Mouse (Mus musculus) hindbrain, postnatal 0 days (tissue): ENCODE data around the gene A730009L09Rik. TPM values are rescaled to one million over a fixed set of nuclear protein-coding genes. Genes with fewer than 3 reads are reported as not detected.
A peak's percentile ranks its signal among the peaks of the same experiment; 100 is the strongest.

ENCODE experiments used
- ATAC-seq: fragments of 200-750 bp; cut with Nextera tagmentation; 2 replicates; pipeline ENCODE4 v1.8.0; 2017; ENCODE audit warnings: mild to moderate bottlenecking, moderate TSS enrichment, moderate library complexity
- DNase-seq: peaks from one replicate; pipeline ENCODE4 v3.0.0-alpha.2; 2015; ENCODE audit warnings: low spot score
- H3K27ac ChIP-seq: fragments of 300-500 bp; sonication (generic); 2 replicates; pipeline ENCODE4 v1.5.1; 2014; ENCODE audit warnings: mild to moderate bottlenecking
- H3K27me3 ChIP-seq: fragments of 300-500 bp; sonication (generic); 2 replicates; pipeline ENCODE4 v1.6.1; 2014; ENCODE audit warnings: low read length, mixed read lengths; ENCODE audit not compliant: insufficient read depth
- H3K36me3 ChIP-seq: fragments of 300-500 bp; sonication (generic); 2 replicates; pipeline ENCODE4 v1.6.1; 2014; ENCODE audit warnings: low read length, mixed read lengths; ENCODE audit not compliant: insufficient read depth
- H3K4me1 ChIP-seq: fragments of 300-500 bp; sonication (generic); 2 replicates; pipeline ENCODE4 v1.6.1; 2014; ENCODE audit warnings: antibody characterized with exemption, low read length, mixed read lengths; ENCODE audit not compliant: insufficient read depth
- H3K4me2 ChIP-seq: fragments of 300-500 bp; sonication (generic); 2 replicates; pipeline ENCODE4 v1.6.1; 2014; ENCODE audit warnings: low read depth, mild to moderate bottlenecking, low read length, moderate library complexity, mixed read lengths
- H3K4me3 ChIP-seq: fragments of 300-500 bp; sonication (generic); 2 replicates; pipeline ENCODE4 v1.5.1; 2014; ENCODE audit warnings: low read length
- H3K9ac ChIP-seq: fragments of 300-500 bp; sonication (generic); replicated peaks from 2 replicates; pipeline ENCODE4 v1.6.1; 2014; ENCODE audit warnings: mild to moderate bottlenecking, low read length, moderate library complexity, mixed read lengths
- H3K9me3 ChIP-seq: fragments of 300-500 bp; sonication (generic); 2 replicates; pipeline ENCODE4 v1.6.1; 2016; ENCODE audit warnings: low read length, mixed read lengths
- CTCF ChIP-seq: IDR thresholded peaks from 2 replicates; pipeline ENCODE4 v1.5.1; 2016; ENCODE audit warnings: antibody characterized with exemption, control low read depth, low read depth
- WGBS: fragments of 180-500 bp; shearing (Covaris S2); extraction: QIAGEN DNeasy Blood & Tissue Kit; methylation state at CpG from one replicate; pipeline ENCODE4 v1.1.7; 2014; 5-methylcytosine and 5-hydroxymethylcytosine counted together
- polyA plus RNA-seq: library from polyadenylated mRNA; unstranded; fragments of >200 nt; fragmentation: Nextera tagmentation; extraction: Ambion mirVana; gene quantifications from 2 replicates; pipeline ENCODE4 v1.2.1, GENCODE M21; 2015
- total RNA-seq: library from RNA; depleted of rRNA; stranded (reverse); fragments of >200 nt; gene quantifications from 2 replicates; pipeline ENCODE4 v1.2.3, GENCODE M21; 2014

The A730009L09Rik gene
- total and polyA plus RNA-seq, 2 experiments from 2014 or later = 0.50 to 0.68 TPM

DNA sequence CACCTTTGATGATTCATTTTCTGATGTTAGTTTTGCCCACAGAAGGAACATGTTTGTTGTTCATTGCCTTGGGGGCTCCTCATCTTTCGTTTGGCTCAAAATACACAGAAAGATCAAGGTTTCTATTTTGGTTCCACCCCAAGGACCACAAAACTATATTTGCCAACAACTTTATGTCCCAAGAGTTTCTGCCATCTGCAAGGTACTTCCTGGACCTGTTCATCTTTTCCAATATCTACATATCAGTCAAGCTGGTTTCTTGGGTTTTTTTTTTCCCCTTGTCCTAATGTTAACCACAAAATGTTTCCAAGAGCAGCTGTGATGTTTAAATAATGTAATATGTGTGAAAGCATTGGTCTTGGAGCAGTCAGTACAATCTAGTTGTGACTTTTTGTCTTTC is 37.4 kb upstream of the A730009L09Rik start:
- Histone ChIP-seq H3K4me1 (no peaks in the 10 kb centered on the region), H3K4me3 (no peak overlapping the region), H3K9me3 (no peaks in the 10 kb centered on the region), H3K27me3 (no peaks in the 10 kb centered on the region), H3K27ac (no peak overlapping the region), H3K36me3 (no peaks in the 10 kb centered on the region), H3K4me2 (no peak overlapping the region), H3K9ac (no peak overlapping the region)
- TF ChIP-seq CTCF = no peak
- DNase-seq = no peak
- 80% methylated on average over 1 of the region's 1 CpGs for WGBS
- no peak for ATAC-seq

DNA sequence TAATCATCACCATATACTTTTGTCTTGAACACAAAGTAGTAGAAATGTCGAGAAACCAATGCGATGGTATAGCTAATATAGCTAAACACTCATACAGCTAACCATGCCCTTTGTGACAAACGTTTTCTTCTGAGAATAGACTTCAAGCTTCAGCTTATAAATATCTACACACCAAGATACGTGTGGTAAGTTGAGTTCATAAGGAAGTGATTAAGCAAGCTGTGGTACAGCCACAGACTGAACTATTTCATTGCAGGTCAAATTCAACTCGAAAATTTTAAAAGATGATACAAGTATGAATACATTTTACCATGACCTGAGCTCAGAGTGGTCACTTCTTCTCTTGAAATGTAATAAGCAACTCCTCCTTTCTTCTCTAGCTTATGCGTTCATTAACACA is 37.0 kb upstream of the A730009L09Rik start:
- 86% methylated on average over 6 of the region's 6 CpGs for WGBS
- no peak overlapping the region for H3K9ac ChIP-seq
- ATAC-seq = no peak
- no peaks in the 10 kb centered on the region for H3K9me3 ChIP-seq
- DNase-seq = no peak
- no peak for TF ChIP-seq CTCF
- no peak overlapping the region for H3K4me3 ChIP-seq
- H3K4me1 ChIP-seq = no peaks in the 10 kb centered on the region
- H3K27me3 ChIP-seq = no peaks in the 10 kb centered on the region
- no peak overlapping the region for H3K27ac ChIP-seq
- H3K4me2 ChIP-seq = no peak overlapping the region
- no peaks in the 10 kb centered on the region for H3K36me3 ChIP-seq

DNA sequence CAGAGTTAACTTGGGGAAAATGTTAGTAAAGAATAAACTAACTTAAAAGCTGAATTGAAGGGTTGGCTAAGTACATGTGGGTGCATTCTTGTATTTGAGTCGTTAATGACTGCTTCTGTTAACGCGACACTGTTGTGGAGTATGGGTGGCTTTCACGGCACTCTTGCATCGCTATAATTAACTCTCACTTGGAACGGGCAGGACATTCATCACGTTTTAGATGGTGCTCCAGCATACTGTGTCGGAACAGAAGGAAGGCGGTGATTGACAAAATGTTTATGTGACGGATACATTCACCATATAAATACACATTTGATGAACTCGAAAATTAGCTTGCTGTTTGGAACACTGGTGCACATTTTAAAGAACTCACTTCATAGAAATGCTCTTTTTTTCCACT is 29.0 kb upstream of the A730009L09Rik start:
- ATAC-seq (no peak), DNase-seq (no peak)
- Histone ChIP-seq H3K27ac (no peak overlapping the region), H3K4me1 (no peaks in the 10 kb centered on the region), H3K9me3 (no peaks in the 10 kb centered on the region), H3K4me2 (no peak overlapping the region), H3K36me3 (no peaks in the 10 kb centered on the region), H3K27me3 (no peaks in the 10 kb centered on the region), H3K9ac (no peak overlapping the region), H3K4me3 (no peak overlapping the region)
- WGBS = 84% methylated on average over 11 of the region's 11 CpGs
- TF ChIP-seq CTCF = no peak

DNA sequence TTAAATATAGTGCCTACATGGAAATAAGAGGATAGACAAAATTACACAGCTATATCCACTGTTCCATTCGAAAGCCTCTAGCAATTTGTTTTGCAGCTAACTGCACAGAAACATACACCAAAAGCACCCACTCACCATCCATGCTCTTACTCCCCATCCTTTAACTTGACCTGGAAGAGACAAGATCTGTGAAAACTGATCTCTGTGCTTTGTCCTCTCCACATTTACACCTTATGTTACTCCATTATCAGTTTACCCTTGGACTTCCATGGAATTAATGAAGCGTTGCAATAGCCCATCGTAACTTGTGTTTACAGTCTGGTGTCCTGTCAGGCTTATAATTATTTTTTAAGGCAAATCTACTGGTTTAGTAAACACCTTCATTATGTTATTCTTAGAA is 20.1 kb upstream of the A730009L09Rik start:
- no peaks in the 10 kb centered on the region for H3K9me3 ChIP-seq
- DNase-seq = no peak
- no peak overlapping the region for H3K27ac ChIP-seq
- no peak overlapping the region for H3K4me3 ChIP-seq
- no peak for ATAC-seq
- no peak overlapping the region for H3K9ac ChIP-seq
- H3K4me2 ChIP-seq = no peak overlapping the region
- H3K27me3 ChIP-seq = no peaks in the 10 kb centered on the region
- 74% methylated on average over 3 of the region's 3 CpGs for WGBS
- H3K4me1 ChIP-seq = no peaks in the 10 kb centered on the region
- TF ChIP-seq CTCF = no peak
- H3K36me3 ChIP-seq = no peaks in the 10 kb centered on the region

DNA sequence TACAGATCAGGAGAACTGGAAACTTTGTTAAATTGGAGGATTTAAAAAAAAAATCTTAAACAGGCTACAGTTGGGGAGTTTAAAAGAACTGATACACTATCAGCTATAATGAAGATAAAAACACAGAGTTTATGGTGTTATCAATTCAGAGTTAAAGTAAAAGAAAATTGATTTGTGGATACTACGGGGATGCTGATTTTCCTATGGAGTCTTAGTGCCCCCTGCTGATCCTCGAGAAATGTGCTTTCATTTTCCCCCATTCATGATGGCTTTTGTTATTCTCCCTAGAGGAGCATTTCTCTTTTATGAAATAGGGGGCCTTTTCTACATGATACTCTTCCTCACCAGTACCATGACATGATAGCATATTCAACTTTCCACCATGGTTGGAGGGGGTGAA is 19.5 kb upstream of the A730009L09Rik start:
- peak; percentile 75 for DNase-seq

DNA sequence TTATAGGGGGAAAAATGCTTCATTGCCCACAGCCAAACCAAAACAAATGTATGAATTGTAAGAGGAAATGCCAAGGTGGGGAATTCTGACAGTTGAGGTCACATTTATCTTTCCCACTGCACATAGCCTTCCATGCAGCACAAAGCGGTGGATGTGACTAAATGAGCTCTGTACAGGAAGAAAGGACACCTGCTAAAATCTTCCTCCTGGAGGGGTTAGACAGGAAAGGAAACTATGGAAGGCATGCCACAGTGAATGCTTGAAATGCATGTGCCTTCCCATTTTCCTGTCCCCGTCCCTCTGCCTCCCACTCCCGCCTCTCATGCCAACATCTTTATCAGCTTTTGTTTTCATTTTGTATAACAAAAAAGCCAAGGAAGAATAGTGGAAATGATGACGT is 7.2 kb upstream of the A730009L09Rik start:
- H3K9ac ChIP-seq = no peak overlapping the region
- H3K4me3 ChIP-seq = no peak overlapping the region
- ATAC-seq = no peak
- H3K27me3 ChIP-seq = no peaks in the 10 kb centered on the region
- no peaks in the 10 kb centered on the region for H3K9me3 ChIP-seq
- H3K4me2 ChIP-seq = no peak overlapping the region
- no peaks in the 10 kb centered on the region for H3K4me1 ChIP-seq
- DNase-seq = no peak
- TF ChIP-seq CTCF = no peak
- H3K27ac ChIP-seq = no peak overlapping the region
- H3K36me3 ChIP-seq = no peaks in the 10 kb centered on the region
- WGBS = 43% methylated on average over 4 of the region's 4 CpGs

More for the DNA sequence above, 19.5 kb upstream of the A730009L09Rik start:
- 0 out of 2 replicates have a peak, but pooled peaks have one; percentile 29 for ATAC-seq
- Histone ChIP-seq H3K9ac (no peak overlapping the region), H3K36me3 (no peaks in the 10 kb centered on the region), H3K27me3 (no peaks in the 10 kb centered on the region), H3K4me2 (0 out of 2 replicates have a peak overlapping the region, but pooled peaks have one; percentile 16), H3K9me3 (no peaks in the 10 kb centered on the region), H3K4me3 (no peak overlapping the region), H3K27ac (no peak overlapping the region), H3K4me1 (no peaks in the 10 kb centered on the region)
- TF ChIP-seq CTCF = peak; percentile 64
- 41% methylated on average over 2 of the region's 2 CpGs for WGBS

DNA sequence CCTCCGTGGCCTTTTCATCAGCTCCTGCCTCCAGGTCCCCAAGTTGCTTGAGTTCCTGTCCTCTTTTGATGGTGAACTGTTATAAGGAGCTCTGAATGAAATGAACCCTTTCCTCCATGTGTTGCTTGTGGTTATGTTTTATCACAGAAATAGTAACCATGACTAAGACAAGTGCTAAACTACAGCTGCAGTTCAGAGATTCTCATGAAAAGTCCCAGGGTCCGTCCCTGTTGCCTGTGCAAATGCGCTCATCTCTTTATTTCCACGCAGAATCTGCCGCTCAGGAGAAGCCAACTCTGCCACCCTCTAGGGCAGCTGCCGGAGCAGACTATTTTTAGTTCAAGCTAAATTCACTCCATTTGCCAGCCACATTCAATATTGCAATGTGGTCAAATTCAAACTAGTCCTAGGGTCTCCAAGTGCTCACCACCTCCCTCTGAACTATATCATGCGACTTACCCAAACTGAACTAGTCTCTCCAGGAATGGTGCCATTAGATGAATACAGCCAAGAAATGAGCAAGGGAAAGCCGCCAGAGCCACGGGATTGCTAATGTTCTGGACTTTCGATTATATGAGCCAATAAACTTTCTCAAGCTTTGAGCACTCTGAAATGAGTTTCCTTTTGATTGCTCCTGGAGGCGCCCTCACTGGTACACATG is 7.2 kb downstream of the A730009L09Rik start:
- WGBS = 85% methylated on average over 11 of the region's 11 CpGs
- H3K27ac ChIP-seq = no peak overlapping the region
- no peak overlapping the region for H3K4me3 ChIP-seq
- ATAC-seq (no peak), DNase-seq (no peak)
- no peak overlapping the region for H3K4me2 ChIP-seq
- H3K36me3 ChIP-seq = no peaks in the 10 kb centered on the region
- H3K9ac ChIP-seq = no peak overlapping the region
- no peaks in the 10 kb centered on the region for H3K27me3 ChIP-seq
- H3K9me3 ChIP-seq = 0 out of 2 replicates have a peak, but pooled peaks cover 2% of the 10 kb centered on the region
- TF ChIP-seq CTCF = no peak
- H3K4me1 ChIP-seq = no peaks in the 10 kb centered on the region
